9 mouse cellular contexts compared by ENCODE assay signal in genomic region chr11:68386589-68387440, GRCm38 (mm10). TPM values are rescaled to one million over a fixed set of nuclear protein-coding genes. Genes with fewer than 3 reads are reported as not detected.
DNase-seq lines count a peak whose midpoint lies in the region; ATAC-seq and TF ChIP-seq lines count a peak whose summit lies in the region.
"Had no signal": no experiment of that assay in that cellular context is flagged by ENCODE, and none has a peak within 500 bp of the region (broad histone marks: within the 10 kb centered on the region; RNA-seq: fewer than 3 reads in every experiment).

No protein-coding gene starts in this region.

- peak overlapping the region; percentile 50 for H3K9ac ChIP-seq in intestine, postnatal 0 days (ENCODE audit: low read depth, low read length)
- no peak overlapping the region for H3K9ac ChIP-seq in liver, embryonic 16.5 days (ENCODE audit: low read depth, low read length)
- H3K9ac ChIP-seq in neural tube, embryonic 14.5 days (replicated peaks; ENCODE audit: low read depth, low read length) = peak overlapping the region; percentile 69

- peak overlapping the region; percentile 98 for H3K4me2 ChIP-seq in intestine, postnatal 0 days (replicated peaks; ENCODE audit: low read depth)
- peak overlapping the region; percentile 72 for H3K4me2 ChIP-seq in liver, embryonic 16.5 days (ENCODE audit: low read depth, low read length)
- H3K4me2 ChIP-seq in neural tube, embryonic 14.5 days (ENCODE audit: low read depth, low read length) = peak overlapping the region; percentile 90

- H3K9me3 ChIP-seq in intestine, postnatal 0 days (ENCODE audit: control insufficient read depth) = no peaks in the 10 kb centered on the region
- no peaks in the 10 kb centered on the region for H3K9me3 ChIP-seq in liver, embryonic 16.5 days (replicated peaks; ENCODE audit: control insufficient read depth, low read length)
- no peaks in the 10 kb centered on the region for H3K9me3 ChIP-seq in neural tube, embryonic 14.5 days (ENCODE audit: control insufficient read depth, low read length)

- no peak overlapping the region for H3K27ac ChIP-seq in layer of hippocampus, adult 2 months
- no peak overlapping the region for H3K27ac ChIP-seq in cortical plate, adult 2 months (ENCODE audit: insufficient read depth, low read length)
- peak overlapping the region; percentile 57 for H3K27ac ChIP-seq in intestine, postnatal 0 days (ENCODE audit: low read depth, low read length)
- H3K27ac ChIP-seq in liver, embryonic 16.5 days (ENCODE audit: low read length) = no peak overlapping the region
- peak overlapping the region; percentile 77 for H3K27ac ChIP-seq in neural tube, embryonic 14.5 days (ENCODE audit: low read depth, low read length)

- H3K4me1 ChIP-seq in cortical plate, adult 2 months (ENCODE audit: control insufficient read depth, insufficient read depth, low read length) = no peaks in the 10 kb centered on the region; the same call in 1 of the 2 replicates
- no peaks in the 10 kb centered on the region; the same call in 1 of the 2 replicates for H3K4me1 ChIP-seq in intestine, postnatal 0 days (replicated peaks; ENCODE audit: control insufficient read depth, insufficient read depth, low read length)
- no peaks in the 10 kb centered on the region; the same call in 1 of the 2 replicates for H3K4me1 ChIP-seq in liver, embryonic 16.5 days (ENCODE audit: control insufficient read depth, low read depth, low read length)
- H3K4me1 ChIP-seq in neural tube, embryonic 14.5 days (ENCODE audit: control insufficient read depth, insufficient read depth, low read length) = peaks cover 23% of the 10 kb centered on the region

- peaks cover 68% of the 10 kb centered on the region for H3K27me3 ChIP-seq in intestine, postnatal 0 days (replicated peaks; ENCODE audit: control insufficient read depth, insufficient read depth, low read length)
- H3K27me3 ChIP-seq in liver, embryonic 16.5 days (ENCODE audit: control insufficient read depth, insufficient read depth, low read depth, low read length) = peaks cover 90% of the 10 kb centered on the region
- peaks cover 15% of the 10 kb centered on the region; the same call in 1 of the 2 replicates for H3K27me3 ChIP-seq in neural tube, embryonic 14.5 days (ENCODE audit: control insufficient read depth, insufficient read depth, low read length)

- no peaks in the 10 kb centered on the region for H3K36me3 ChIP-seq in intestine, postnatal 0 days (ENCODE audit: control insufficient read depth, insufficient read depth)
- no peaks in the 10 kb centered on the region for H3K36me3 ChIP-seq in liver, embryonic 16.5 days (ENCODE audit: control insufficient read depth, insufficient read depth)
- no peaks in the 10 kb centered on the region for H3K36me3 ChIP-seq in neural tube, embryonic 14.5 days (ENCODE audit: control insufficient read depth, insufficient read depth, low read length)

- peak; percentile 39; the same call in 1 of the 2 replicates for ATAC-seq in intestine, postnatal 0 days
- no peak for ATAC-seq in liver, embryonic 16.5 days (ENCODE audit: low read depth)
- ATAC-seq in neural tube, embryonic 14.5 days (ENCODE audit: low read depth) = peak; percentile 68; the same call in 1 of the 2 replicates

- WGBS in intestine, postnatal 0 days = 2% methylated on average over 82 of the region's 90 CpGs
- WGBS in liver, embryonic 16.5 days (ENCODE audit: insufficient replicate concordance) = under 1% methylated on average over 73 of the region's 90 CpGs
- WGBS in neural tube, embryonic 14.5 days = under 1% methylated on average over 81 of the region's 90 CpGs

- peak in 1 of 2 experiments; percentile 23 for DNase-seq in layer of hippocampus, adult 2 months (ENCODE audit: low spot score in 2 of 2)
- DNase-seq in layer of hippocampus, adult 8-10 months (ENCODE audit: low spot score in 2 of 2) = no peak
- DNase-seq in heart, adult 18-20 months = peak; percentile 81 to 83
- peak; percentile 62 to 66 for DNase-seq in thymus, postnatal 36 days

- no peak for TF ChIP-seq POLR2A in cortical plate, adult 2 months (IDR thresholded peaks at IDR 0.05; ENCODE audit: extremely low read depth, insufficient read depth, low read length)

- no peak for TF ChIP-seq CTCF in layer of hippocampus, adult 2 months (conservative IDR thresholded peaks at IDR 0.05)
- no peak for TF ChIP-seq CTCF in cortical plate, adult 2 months (IDR thresholded peaks at IDR 0.05; ENCODE audit: extremely low read depth, insufficient read depth, low read length)
- TF ChIP-seq CTCF in intestine, postnatal 0 days (IDR thresholded peaks at IDR 0.05; ENCODE audit: low read depth) = no peak

- H3K4me3 ChIP-seq in layer of hippocampus, adult 2 months = peak overlapping the region; percentile 63
- peak overlapping the region; percentile 45 for H3K4me3 ChIP-seq in cortical plate, adult 2 months (ENCODE audit: insufficient read depth, low read length)
- H3K4me3 ChIP-seq in intestine, postnatal 0 days (ENCODE audit: low read depth, low read length) = peak overlapping the region; percentile 70
- peak overlapping the region; percentile 62 for H3K4me3 ChIP-seq in liver, embryonic 16.5 days (ENCODE audit: low read depth, low read length)
- H3K4me3 ChIP-seq in neural tube, embryonic 14.5 days (ENCODE audit: low read depth, low read length) = peak overlapping the region; percentile 64

RNA-seq across cellular contexts. Expression of gene Ntn1, which starts 13.8 kb away (rescaled TPM):
- total RNA-seq in layer of hippocampus, adult 2 months (2021) = 1 to 10 TPM; 5.9 to 7.2 TPM
- total RNA-seq in layer of hippocampus, adult 8-10 months (2022) = 1 to 10 TPM; 6.0 to 7.3 (median 7.0) TPM
- 4.2 and 5.0 TPM in 2 replicates for polyA plus RNA-seq in cortical plate, adult 2 months (2012; rRNA removed)
- 10 to 100 TPM; 72.7 to 76.0 TPM for total RNA-seq in heart, adult 18-20 months (2021)
- 8.7 and 8.8 TPM in 2 replicates for polyA plus RNA-seq in intestine, postnatal 0 days (2015; fragmentation: Nextera tagmentation; extraction: Ambion mirVana)
- polyA plus RNA-seq in liver, embryonic 16.5 days (2015; fragmentation: Nextera tagmentation; extraction: Ambion mirVana) = 0.14 and 0.28 TPM in 2 replicates
- polyA plus RNA-seq in neural tube, embryonic 14.5 days (2014; fragmentation: Nextera tagmentation; extraction: Ambion mirVana) = 14.9 and 15.7 TPM in 2 replicates
- total RNA-seq: MEL had no signal

RNA-seq across cellular contexts. Expression of gene Pik3r5, which starts 45.1 kb away (rescaled TPM):
- total RNA-seq in layer of hippocampus, adult 2 months (2021) = 1 to 10 TPM; 1.4 to 1.9 TPM
- total RNA-seq in layer of hippocampus, adult 8-10 months (2022) = 1 to 10 TPM; 1.7 to 6.8 (median 3.3) TPM
- 2.2 and 2.6 TPM in 2 replicates for polyA plus RNA-seq in cortical plate, adult 2 months (2012; rRNA removed)
- total RNA-seq in heart, adult 18-20 months (2021) = 1 to 10 TPM; 1.1 to 1.9 TPM
- 0.22 and 0.35 TPM in 2 replicates for polyA plus RNA-seq in intestine, postnatal 0 days (2015; fragmentation: Nextera tagmentation; extraction: Ambion mirVana)
- polyA plus RNA-seq in liver, embryonic 16.5 days (2015; fragmentation: Nextera tagmentation; extraction: Ambion mirVana) = 0.54 and 0.65 TPM in 2 replicates
- polyA plus RNA-seq in neural tube, embryonic 14.5 days (2014; fragmentation: Nextera tagmentation; extraction: Ambion mirVana) = 1.2 and 2.6 TPM in 2 replicates

Comparison
In these comparisons a context has a peak if more than half of its experiments do, and no peak if none do; other contexts are left out.
1. DNase-seq: peak in heart, adult 18-20 months (2 of 2) and thymus, postnatal 36 days (2 of 2); none in layer of hippocampus, adult 8-10 months (0 of 2).
2. H3K27ac ChIP-seq: peak in intestine, postnatal 0 days (single experiment) and neural tube, embryonic 14.5 days (single experiment); none in layer of hippocampus, adult 2 months (single experiment), cortical plate, adult 2 months (single experiment) and liver, embryonic 16.5 days (single experiment).
3. Peak in every context shown above with its lines, with median percentiles within 50 percentile points of each other: H3K4me3 ChIP-seq and H3K4me2 ChIP-seq.